Mouse (Mus musculus): ENCODE measurements around the gene Tmod1. TPM values are rescaled to one million over a fixed set of nuclear protein-coding genes. Genes with fewer than 3 reads are reported as not detected.

The Tmod1 gene
- polyA plus RNA-seq, 1 experiment from 2014 or later, result 11.6 TPM

GRCm38 (mm10) chr4:46096546-46096945 lies 57.8 kb downstream of the Tmod1 start:
- Histone ChIP-seq H3K4me1 (peaks cover 7% of the 10 kb centered on the region), H3K9me3 (no peaks in the 10 kb centered on the region)

GRCm38 (mm10) chr4:46097591-46097990 lies 58.9 kb downstream of the Tmod1 start:
- Histone ChIP-seq H3K4me2 (no peak overlapping the region), H3K36me3 (no peaks in the 10 kb centered on the region), H3K4me1 (peaks cover 7% of the 10 kb centered on the region), H3K27me3 (no peaks in the 10 kb centered on the region), H3K27ac (no peak overlapping the region), H3K9me3 (no peaks in the 10 kb centered on the region), H3K9ac (no peak overlapping the region), H3K4me3 (no peak overlapping the region)
- no peak for ATAC-seq (ENCODE audit: insufficient number of reproducible peaks, low FRiP score, low TSS enrichment, low read depth)
- WGBS, result 85% methylated on average over 2 of the region's 2 CpGs

More at GRCm38 (mm10) chr4:46096546-46096945, 57.8 kb downstream of the Tmod1 start:
- no peak for ATAC-seq (ENCODE audit: insufficient number of reproducible peaks, low FRiP score, low TSS enrichment, low read depth)
- WGBS, result 89% methylated on average over 7 of the region's 7 CpGs
- Histone ChIP-seq H3K4me3 (no peak overlapping the region), H3K36me3 (no peaks in the 10 kb centered on the region), H3K9ac (no peak overlapping the region), H3K27ac (no peak overlapping the region), H3K27me3 (no peaks in the 10 kb centered on the region), H3K4me2 (no peak overlapping the region)

- Histone ChIP-seq H3K36me3 (no peaks in the 10 kb centered on the region), H3K4me1 (peaks cover 7% of the 10 kb centered on the region), H3K27me3 (no peaks in the 10 kb centered on the region), H3K4me2 (no peak overlapping the region), H3K27ac (no peak overlapping the region), H3K9me3 (no peaks in the 10 kb centered on the region), H3K4me3 (no peak overlapping the region), H3K9ac (no peak overlapping the region)
- WGBS, result 75% methylated on average over 9 of the region's 9 CpGs
- no peak for ATAC-seq (ENCODE audit: insufficient number of reproducible peaks, low FRiP score, low TSS enrichment, low read depth)
These were observed 60.4 kb downstream of the Tmod1 start for GRCm38 (mm10) chr4:46099132-46099531.

- ATAC-seq (ENCODE audit: insufficient number of reproducible peaks, low FRiP score, low TSS enrichment, low read depth), result no peak
- peak overlapping the region; percentile 57 for H3K27ac ChIP-seq
These were observed 61.8 kb downstream of the Tmod1 start for GRCm38 (mm10) chr4:46100539-46100938.

GRCm38 (mm10) chr4:46101211-46101711 lies 62.5 kb downstream of the Tmod1 start:
- Histone ChIP-seq H3K27me3 (no peaks in the 10 kb centered on the region), H3K9me3 (no peaks in the 10 kb centered on the region), H3K27ac (peak overlapping the region; percentile 57), H3K4me1 (peaks cover 7% of the 10 kb centered on the region; the same call in 1 of the 2 replicates), H3K4me3 (no peak overlapping the region), H3K4me2 (no peak overlapping the region), H3K36me3 (no peaks in the 10 kb centered on the region), H3K9ac (no peak overlapping the region)
- 12% methylated on average over 14 of the region's 14 CpGs for WGBS
- ATAC-seq (ENCODE audit: insufficient number of reproducible peaks, low FRiP score, low TSS enrichment, low read depth), result peak; percentile 55; the same call in 1 of the 2 replicates

More at GRCm38 (mm10) chr4:46100539-46100938, 61.8 kb downstream of the Tmod1 start:
- 52% methylated on average over 7 of the region's 7 CpGs for WGBS
- no peaks in the 10 kb centered on the region for H3K27me3 ChIP-seq
- H3K4me2 ChIP-seq, result no peak overlapping the region
- H3K9me3 ChIP-seq, result no peaks in the 10 kb centered on the region
- no peak overlapping the region for H3K4me3 ChIP-seq
- H3K4me1 ChIP-seq, result peaks cover 7% of the 10 kb centered on the region; the same call in 1 of the 2 replicates
- H3K9ac ChIP-seq, result no peak overlapping the region
- H3K36me3 ChIP-seq, result no peaks in the 10 kb centered on the region

- no peaks in the 10 kb centered on the region for H3K27me3 ChIP-seq
- peaks cover 7% of the 10 kb centered on the region; the same call in 1 of the 2 replicates for H3K4me1 ChIP-seq
- 86% methylated on average over 10 of the region's 10 CpGs for WGBS
- H3K4me2 ChIP-seq, result no peak overlapping the region
- ATAC-seq (ENCODE audit: insufficient number of reproducible peaks, low FRiP score, low TSS enrichment, low read depth), result no peak
- H3K4me3 ChIP-seq, result no peak overlapping the region
- no peaks in the 10 kb centered on the region for H3K36me3 ChIP-seq
- no peak overlapping the region for H3K27ac ChIP-seq
- H3K9me3 ChIP-seq, result no peaks in the 10 kb centered on the region
- H3K9ac ChIP-seq, result no peak overlapping the region
These were observed 63.5 kb downstream of the Tmod1 start for GRCm38 (mm10) chr4:46102078-46102769.

GRCm38 (mm10) chr4:46110084-46110483 lies 71.3 kb downstream of the Tmod1 start:
- Histone ChIP-seq H3K9me3 (no peaks in the 10 kb centered on the region), H3K4me3 (no peak overlapping the region), H3K36me3 (peaks cover 16% of the 10 kb centered on the region), H3K4me1 (no peaks in the 10 kb centered on the region), H3K27ac (no peak overlapping the region), H3K4me2 (no peak overlapping the region), H3K9ac (no peak overlapping the region), H3K27me3 (no peaks in the 10 kb centered on the region)
- 86% methylated on average over 8 of the region's 8 CpGs for WGBS
- ATAC-seq (ENCODE audit: insufficient number of reproducible peaks, low FRiP score, low TSS enrichment, low read depth), result no peak

- WGBS, result 50% methylated on average over 3 of the region's 3 CpGs
- Histone ChIP-seq H3K4me1 (no peaks in the 10 kb centered on the region), H3K27ac (no peak overlapping the region), H3K4me2 (no peak overlapping the region), H3K36me3 (peaks cover 28% of the 10 kb centered on the region), H3K9ac (no peak overlapping the region), H3K9me3 (no peaks in the 10 kb centered on the region), H3K4me3 (no peak overlapping the region), H3K27me3 (no peaks in the 10 kb centered on the region)
- ATAC-seq (ENCODE audit: insufficient number of reproducible peaks, low FRiP score, low TSS enrichment, low read depth), result no peak
These were observed 72.6 kb downstream of the Tmod1 start for GRCm38 (mm10) chr4:46111361-46111760.

- Histone ChIP-seq H3K9me3 (no peaks in the 10 kb centered on the region), H3K4me2 (no peak overlapping the region), H3K4me3 (no peak overlapping the region), H3K4me1 (0 out of 2 replicates have a peak, but pooled peaks cover 2% of the 10 kb centered on the region), H3K9ac (no peak overlapping the region), H3K36me3 (peaks cover 67% of the 10 kb centered on the region), H3K27me3 (no peaks in the 10 kb centered on the region), H3K27ac (no peak overlapping the region)
- no peak for ATAC-seq (ENCODE audit: insufficient number of reproducible peaks, low FRiP score, low TSS enrichment, low read depth)
- WGBS, result 57% methylated on average over 1 of the region's 1 CpGs
These were observed 76.6 kb downstream of the Tmod1 start for GRCm38 (mm10) chr4:46115308-46115707.

- Histone ChIP-seq H3K9me3 (no peaks in the 10 kb centered on the region), H3K4me2 (no peak overlapping the region), H3K27ac (no peak overlapping the region), H3K27me3 (no peaks in the 10 kb centered on the region), H3K9ac (no peak overlapping the region), H3K36me3 (peaks cover 79% of the 10 kb centered on the region), H3K4me1 (0 out of 2 replicates have a peak, but pooled peaks cover 2% of the 10 kb centered on the region), H3K4me3 (no peak overlapping the region)
- ATAC-seq (ENCODE audit: insufficient number of reproducible peaks, low FRiP score, low TSS enrichment, low read depth), result peak; percentile 66
- WGBS, result 79% methylated on average over 9 of the region's 10 CpGs
These were observed 77.9 kb downstream of the Tmod1 start for GRCm38 (mm10) chr4:46116544-46117175.

GRCm38 (mm10) chr4:46117536-46117935 lies 78.8 kb downstream of the Tmod1 start:
- H3K27me3 ChIP-seq, result no peaks in the 10 kb centered on the region
- ATAC-seq (ENCODE audit: insufficient number of reproducible peaks, low FRiP score, low TSS enrichment, low read depth), result no peak
- WGBS, result 92% methylated on average over 4 of the region's 4 CpGs

GRCm38 (mm10) chr4:46119514-46120094 lies 80.9 kb downstream of the Tmod1 start:
- no peak for ATAC-seq (ENCODE audit: insufficient number of reproducible peaks, low FRiP score, low TSS enrichment, low read depth)
- peaks cover 92% of the 10 kb centered on the region for H3K36me3 ChIP-seq
- H3K27ac ChIP-seq, result no peak overlapping the region
- no peaks in the 10 kb centered on the region for H3K9me3 ChIP-seq
- no peak overlapping the region for H3K4me3 ChIP-seq
- H3K4me1 ChIP-seq, result 0 out of 2 replicates have a peak, but pooled peaks cover 2% of the 10 kb centered on the region
- H3K9ac ChIP-seq, result no peak overlapping the region
- WGBS, result 83% methylated on average over 14 of the region's 14 CpGs
- no peak overlapping the region for H3K4me2 ChIP-seq
- no peaks in the 10 kb centered on the region for H3K27me3 ChIP-seq

More at GRCm38 (mm10) chr4:46117536-46117935, 78.8 kb downstream of the Tmod1 start:
- Histone ChIP-seq H3K4me3 (no peak overlapping the region), H3K9me3 (no peaks in the 10 kb centered on the region), H3K36me3 (peaks cover 87% of the 10 kb centered on the region), H3K4me1 (0 out of 2 replicates have a peak, but pooled peaks cover 2% of the 10 kb centered on the region), H3K27ac (no peak overlapping the region), H3K4me2 (no peak overlapping the region), H3K9ac (no peak overlapping the region)

Measured in limb, embryonic 15.5 days (tissue).